Mouse (Mus musculus) testis, adult 2 months (tissue): ENCODE measurements around the gene Vtn. TPM values are rescaled to one million over a fixed set of nuclear protein-coding genes. Genes with fewer than 3 reads are reported as not detected.

Source experiments
- H3K27ac ChIP-seq: fragments of 200-500 bp; 2 replicates; pipeline ENCODE4 v1.5.1; 2012; ENCODE audit warnings: low read depth, low read length; ENCODE audit not compliant: control insufficient read depth, insufficient read depth
- H3K27me3 ChIP-seq: fragments of 200-500 bp; 2 replicates; pipeline ENCODE4 v1.6.1; 2012; ENCODE audit warnings: mild to moderate bottlenecking, low read length, moderate library complexity; ENCODE audit not compliant: control insufficient read depth, insufficient read depth
- H3K36me3 ChIP-seq: fragments of 200-500 bp; 2 replicates; pipeline ENCODE4 v1.6.1; 2012; ENCODE audit warnings: mild to moderate bottlenecking, low read length; ENCODE audit not compliant: control insufficient read depth, insufficient read depth
- H3K4me1 ChIP-seq: fragments of 200-500 bp; 2 replicates; pipeline ENCODE4 v1.6.1; 2012; ENCODE audit warnings: low read length; ENCODE audit not compliant: control insufficient read depth, insufficient read depth
- H3K4me3 ChIP-seq: fragments of 200-500 bp; 2 replicates; pipeline ENCODE4 v1.5.1; 2012; ENCODE audit warnings: low read depth, mild to moderate bottlenecking, low read length, moderate library complexity, mixed read lengths; ENCODE audit not compliant: control insufficient read depth
- CTCF ChIP-seq: fragments of 200-500 bp; IDR thresholded peaks from 2 replicates; pipeline ENCODE4 v1.5.1; 2012; ENCODE audit warnings: low read depth, mild to moderate bottlenecking, inconsistent platforms, low read length, moderate library complexity; ENCODE audit not compliant: control insufficient read depth, insufficient read depth, insufficient replicate concordance
- POLR2A ChIP-seq: fragments of 200-500 bp; IDR thresholded peaks from 2 replicates; pipeline ENCODE4 v1.6.1; 2012; ENCODE audit warnings: low read depth, mild to moderate bottlenecking, inconsistent platforms, low read length, moderate library complexity; ENCODE audit not compliant: control insufficient read depth
- polyA plus RNA-seq: library from polyadenylated mRNA; depleted of rRNA; stranded (reverse); fragments of >200 nt; gene quantifications from 2 replicates; pipeline ENCODE4 v1.2.3, GENCODE M21; 2012

Gene Vtn
- polyA plus RNA-seq, 1 experiment, result 0.78 TPM

- Histone ChIP-seq H3K36me3 (no peaks in the 10 kb centered on the region), H3K27ac (no peak within 1 kb of the TSS), H3K4me1 (peaks cover 10% of the 10 kb centered on the region), H3K27me3 (no peaks in the 10 kb centered on the region), H3K4me3 (peak within 1 kb of the TSS; percentile 73)
- TF ChIP-seq POLR2A (no peak), CTCF (no peak)
These were observed 1.1 kb upstream of the Vtn start, which contains the start of gene Sarm1 for GRCm38 (mm10) chr11:78497544-78498522. Gene Sarm1 (minus strand): TSS chr11:78497754.

- H3K27me3 ChIP-seq, result no peaks in the 10 kb centered on the region
- H3K4me3 ChIP-seq, result no peak overlapping the region
- no peaks in the 10 kb centered on the region for H3K36me3 ChIP-seq
- no peak overlapping the region for H3K27ac ChIP-seq
- peaks cover 10% of the 10 kb centered on the region for H3K4me1 ChIP-seq
- TF ChIP-seq POLR2A (no peak), CTCF (no peak)
These were observed 652 bp downstream of the Vtn start for GRCm38 (mm10) chr11:78499543-78499942.

- Histone ChIP-seq H3K27me3 (no peaks in the 10 kb centered on the region), H3K36me3 (no peaks in the 10 kb centered on the region), H3K27ac (no peak overlapping the region), H3K4me1 (peaks cover 10% of the 10 kb centered on the region), H3K4me3 (no peak overlapping the region)
- TF ChIP-seq CTCF, result no peak
- TF ChIP-seq POLR2A, result no peak
These were observed 1.8 kb downstream of the Vtn start for GRCm38 (mm10) chr11:78500623-78501202.

GRCm38 (mm10) chr11:78501529-78501928, 2.6 kb downstream of the Vtn start:
- Histone ChIP-seq H3K4me1 (peaks cover 10% of the 10 kb centered on the region), H3K27me3 (no peaks in the 10 kb centered on the region), H3K27ac (no peak overlapping the region), H3K4me3 (no peak overlapping the region), H3K36me3 (no peaks in the 10 kb centered on the region)
- no peak for TF ChIP-seq POLR2A

- H3K36me3 ChIP-seq, result no peaks in the 10 kb centered on the region; the same call in 1 of the 2 replicates
- H3K4me3 ChIP-seq, result no peak within 1 kb of the TSS
- H3K4me1 ChIP-seq, result peaks cover 4% of the 10 kb centered on the region
- no peaks in the 10 kb centered on the region for H3K27me3 ChIP-seq
- TF ChIP-seq POLR2A (no peak), CTCF (no peak)
- H3K27ac ChIP-seq, result no peak within 1 kb of the TSS
These were observed 4.2 kb downstream of the Vtn start, which contains the start of gene Sebox for GRCm38 (mm10) chr11:78502909-78503650. Gene Sebox (plus strand): TSS chr11:78503447.

GRCm38 (mm10) chr11:78505430-78505829, 6.5 kb downstream of the Vtn start:
- no peaks in the 10 kb centered on the region for H3K27me3 ChIP-seq
- H3K27ac ChIP-seq, result no peak overlapping the region
- no peak overlapping the region for H3K4me3 ChIP-seq
- H3K4me1 ChIP-seq, result peaks cover 4% of the 10 kb centered on the region
- peaks cover 3% of the 10 kb centered on the region; the same call in 1 of the 2 replicates for H3K36me3 ChIP-seq
- TF ChIP-seq CTCF (no peak), POLR2A (no peak)

GRCm38 (mm10) chr11:78509148-78509547, 10.3 kb downstream of the Vtn start:
- Histone ChIP-seq H3K27ac (no peak overlapping the region), H3K4me3 (no peak overlapping the region), H3K27me3 (no peaks in the 10 kb centered on the region), H3K4me1 (peaks cover 8% of the 10 kb centered on the region), H3K36me3 (peaks cover 3% of the 10 kb centered on the region)
- TF ChIP-seq CTCF, result no peak
- no peak for TF ChIP-seq POLR2A
